Mouse (Mus musculus) forebrain, embryonic 16.5 days (tissue): ENCODE data around the gene Nck2. TPM values are rescaled to one million over a fixed set of nuclear protein-coding genes. Genes with fewer than 3 reads are reported as not detected.
"Not testable (repeated sequence)": the region's sequence is repeated elsewhere in the genome, so short reads cannot be mapped to it uniquely, and the experiment has no call there.

Source experiments
- ATAC-seq: fragments of 200-750 bp; cut with Nextera tagmentation; 2 replicates; pipeline ENCODE4 v1.8.0; 2017; ENCODE audit warnings: mild to moderate bottlenecking, moderate library complexity
- H3K27ac ChIP-seq: fragments of 300-500 bp; sonication (generic); 2 replicates; pipeline ENCODE4 v1.5.1; 2014; ENCODE audit warnings: low read length, control low read depth
- H3K27me3 ChIP-seq: fragments of 300-500 bp; sonication (generic); replicated peaks from 2 replicates; pipeline ENCODE4 v1.6.1; 2014; ENCODE audit warnings: low read length; ENCODE audit not compliant: control insufficient read depth, insufficient read depth
- H3K36me3 ChIP-seq: fragments of 300-500 bp; sonication (generic); 2 replicates; pipeline ENCODE4 v1.6.1; 2014; ENCODE audit not compliant: control insufficient read depth, insufficient read depth
- H3K4me1 ChIP-seq: fragments of 300-500 bp; sonication (generic); replicated peaks from 2 replicates; pipeline ENCODE4 v1.6.1; 2014; ENCODE audit warnings: low read length; ENCODE audit not compliant: control insufficient read depth, insufficient read depth
- H3K4me2 ChIP-seq: fragments of 300-500 bp; sonication (generic); 2 replicates; pipeline ENCODE4 v1.6.1; 2014; ENCODE audit warnings: mild to moderate bottlenecking, low read length, control low read depth
- H3K4me3 ChIP-seq: fragments of 300-500 bp; sonication (generic); replicated peaks from 2 replicates; pipeline ENCODE4 v1.5.1; 2014; ENCODE audit warnings: mild to moderate bottlenecking, low read length, control low read depth
- H3K9ac ChIP-seq: fragments of 300-500 bp; sonication (generic); replicated peaks from 2 replicates; pipeline ENCODE4 v1.6.1; 2014; ENCODE audit warnings: low read depth, low read length, control low read depth
- H3K9me3 ChIP-seq: fragments of 300-500 bp; sonication (generic); 2 replicates; pipeline ENCODE4 v1.6.1; 2016; ENCODE audit warnings: low read length; ENCODE audit not compliant: control insufficient read depth
- WGBS: fragments of 180-500 bp; shearing (Covaris S2); extraction: QIAGEN DNeasy Blood & Tissue Kit; methylation state at CpG from one replicate; pipeline ENCODE4 v1.1.7; 2014; 5-methylcytosine and 5-hydroxymethylcytosine counted together
- polyA plus RNA-seq: library from polyadenylated mRNA; unstranded; fragments of >200 nt; fragmentation: Nextera tagmentation; extraction: Ambion mirVana; gene quantifications from 2 replicates; pipeline ENCODE4 v1.2.1, GENCODE M21; 2015

Nck2 gene
- polyA plus RNA-seq, 1 experiment from 2014 or later: 53.4 TPM

- Histone ChIP-seq H3K4me2 (no peak overlapping the region), H3K36me3 (no peaks in the 10 kb centered on the region), H3K4me3 (no peak overlapping the region), H3K9ac (no peak overlapping the region), H3K9me3 (no peaks in the 10 kb centered on the region), H3K4me1 (peaks cover 26% of the 10 kb centered on the region), H3K27ac (no peak overlapping the region), H3K27me3 (no peaks in the 10 kb centered on the region)
- WGBS: 83% methylated on average over 4 of the region's 4 CpGs
- no peak for ATAC-seq
Measured at GRCm38 (mm10) chr1:43539689-43540380, 95.5 kb downstream of the Nck2 start.

GRCm38 (mm10) chr1:43542339-43542738, 98.0 kb downstream of the Nck2 start:
- WGBS: 59% methylated on average over 4 of the region's 4 CpGs
- no peak overlapping the region for H3K4me2 ChIP-seq
- H3K36me3 ChIP-seq: no peaks in the 10 kb centered on the region
- no peaks in the 10 kb centered on the region for H3K27me3 ChIP-seq
- no peak for ATAC-seq
- H3K4me3 ChIP-seq: no peak overlapping the region
- H3K4me1 ChIP-seq: peaks cover 24% of the 10 kb centered on the region
- H3K9me3 ChIP-seq: no peaks in the 10 kb centered on the region
- H3K27ac ChIP-seq: no peak overlapping the region
- H3K9ac ChIP-seq: no peak overlapping the region

GRCm38 (mm10) chr1:43547644-43548043, 103.3 kb downstream of the Nck2 start:
- no peak overlapping the region for H3K27ac ChIP-seq
- no peak overlapping the region for H3K9ac ChIP-seq
- ATAC-seq: no peak
- no peaks in the 10 kb centered on the region for H3K27me3 ChIP-seq
- peaks cover 21% of the 10 kb centered on the region for H3K4me1 ChIP-seq
- H3K9me3 ChIP-seq: no peaks in the 10 kb centered on the region
- no peaks in the 10 kb centered on the region for H3K36me3 ChIP-seq
- H3K4me3 ChIP-seq: no peak overlapping the region
- 94% methylated on average over 2 of the region's 2 CpGs for WGBS
- no peak overlapping the region for H3K4me2 ChIP-seq

GRCm38 (mm10) chr1:43548749-43549148, 104.4 kb downstream of the Nck2 start:
- no peaks in the 10 kb centered on the region for H3K9me3 ChIP-seq
- 89% methylated on average over 5 of the region's 5 CpGs for WGBS
- no peaks in the 10 kb centered on the region for H3K27me3 ChIP-seq
- H3K9ac ChIP-seq: no peak overlapping the region
- no peak for ATAC-seq
- H3K4me2 ChIP-seq: no peak overlapping the region
- H3K27ac ChIP-seq: no peak overlapping the region
- H3K36me3 ChIP-seq: no peaks in the 10 kb centered on the region
- H3K4me3 ChIP-seq: no peak overlapping the region
- H3K4me1 ChIP-seq: peaks cover 14% of the 10 kb centered on the region

- no peak overlapping the region for H3K4me3 ChIP-seq
- H3K9me3 ChIP-seq: no peaks in the 10 kb centered on the region
- H3K4me2 ChIP-seq: no peak overlapping the region
- H3K36me3 ChIP-seq: peaks cover 4% of the 10 kb centered on the region
- ATAC-seq: no peak
- H3K4me1 ChIP-seq: peaks cover 11% of the 10 kb centered on the region
- H3K9ac ChIP-seq: no peak overlapping the region
- H3K27ac ChIP-seq: no peak overlapping the region; the same call in 1 of the 2 replicates
- no peaks in the 10 kb centered on the region for H3K27me3 ChIP-seq
- 79% methylated on average over 3 of the region's 3 CpGs for WGBS
Measured at GRCm38 (mm10) chr1:43550525-43550924, 106.1 kb downstream of the Nck2 start.

- not testable (repeated sequence) for H3K4me1 ChIP-seq, ATAC-seq, H3K27me3 ChIP-seq, H3K27ac ChIP-seq, H3K9me3 ChIP-seq, H3K4me2 ChIP-seq, H3K9ac ChIP-seq, H3K36me3 ChIP-seq, H3K4me3 ChIP-seq
- 95% methylated on average over 37 of the region's 37 CpGs for WGBS
Measured at GRCm38 (mm10) chr1:43553989-43554679, 109.8 kb downstream of the Nck2 start.

GRCm38 (mm10) chr1:43555222-43555974, 111.0 kb downstream of the Nck2 start:
- WGBS: 71% methylated on average over 12 of the region's 12 CpGs
- no peak for ATAC-seq

GRCm38 (mm10) chr1:43558329-43558728, 114.0 kb downstream of the Nck2 start:
- 96% methylated on average over 3 of the region's 3 CpGs for WGBS
- H3K9me3 ChIP-seq: no peaks in the 10 kb centered on the region

More at GRCm38 (mm10) chr1:43555222-43555974, 111.0 kb downstream of the Nck2 start:
- H3K9me3 ChIP-seq: no peaks in the 10 kb centered on the region
- H3K36me3 ChIP-seq: peaks cover 4% of the 10 kb centered on the region
- no peak overlapping the region for H3K4me2 ChIP-seq
- H3K4me3 ChIP-seq: no peak overlapping the region
- H3K4me1 ChIP-seq: peaks cover 5% of the 10 kb centered on the region
- H3K27ac ChIP-seq: no peak overlapping the region
- no peaks in the 10 kb centered on the region for H3K27me3 ChIP-seq
- no peak overlapping the region for H3K9ac ChIP-seq

GRCm38 (mm10) chr1:43559043-43559692, 114.8 kb downstream of the Nck2 start:
- WGBS: 97% methylated on average over 5 of the region's 5 CpGs
- no peak overlapping the region for H3K4me2 ChIP-seq
- no peak for ATAC-seq
- no peak overlapping the region for H3K27ac ChIP-seq
- peaks cover 4% of the 10 kb centered on the region for H3K36me3 ChIP-seq
- no peaks in the 10 kb centered on the region for H3K9me3 ChIP-seq
- H3K4me3 ChIP-seq: no peak overlapping the region
- no peaks in the 10 kb centered on the region for H3K27me3 ChIP-seq
- H3K4me1 ChIP-seq: peaks cover 3% of the 10 kb centered on the region; the same call in 1 of the 2 replicates
- H3K9ac ChIP-seq: no peak overlapping the region

More at GRCm38 (mm10) chr1:43558329-43558728, 114.0 kb downstream of the Nck2 start:
- no peaks in the 10 kb centered on the region for H3K27me3 ChIP-seq
- H3K4me2 ChIP-seq: no peak overlapping the region
- H3K4me3 ChIP-seq: no peak overlapping the region
- H3K27ac ChIP-seq: no peak overlapping the region
- H3K4me1 ChIP-seq: peaks cover 3% of the 10 kb centered on the region; the same call in 1 of the 2 replicates
- no peak for ATAC-seq
- H3K36me3 ChIP-seq: peaks cover 4% of the 10 kb centered on the region
- no peak overlapping the region for H3K9ac ChIP-seq
